Mouse (Mus musculus) embryonic facial prominence, embryonic 10.5 days (tissue): ENCODE measurements at regions not wholly inside any gene's neighbourhood (a gene's known extent, or its start where the extent isn't known, plus 50 kb on each side); places are given as distances from the start of the nearest gene placed in this dataset.

Experiments
- DNase-seq: peaks from one replicate; pipeline ENCODE4 v3.0.0-alpha.2; 2017; ENCODE audit warnings: low spot score
- H3K27ac ChIP-seq: fragments of 300-500 bp; sonication (generic); replicated peaks from 2 replicates; pipeline ENCODE4 v1.5.1; 2016; ENCODE audit warnings: mild to moderate bottlenecking
- H3K27me3 ChIP-seq: fragments of 300-500 bp; sonication (generic); replicated peaks from 2 replicates; pipeline ENCODE4 v1.6.1; 2016; ENCODE audit warnings: low read depth, mild to moderate bottlenecking; ENCODE audit not compliant: poor library complexity, severe bottlenecking
- H3K36me3 ChIP-seq: fragments of 300-500 bp; sonication (generic); replicated peaks from 2 replicates; pipeline ENCODE4 v1.6.1; 2016; ENCODE audit warnings: mild to moderate bottlenecking, moderate library complexity
- H3K4me1 ChIP-seq: fragments of 300-500 bp; sonication (generic); 2 replicates; pipeline ENCODE4 v1.6.1; 2016
- H3K4me3 ChIP-seq: fragments of 300-500 bp; sonication (generic); 2 replicates; pipeline ENCODE4 v1.5.1; 2016; ENCODE audit warnings: mild to moderate bottlenecking, moderate library complexity
- H3K9me3 ChIP-seq: fragments of 300-500 bp; sonication (generic); 2 replicates; pipeline ENCODE4 v1.6.1; 2016; ENCODE audit warnings: mild to moderate bottlenecking
- WGBS: fragments of 180-500 bp; shearing (Covaris S2); methylation state at CpG from one replicate; pipeline ENCODE4 v1.1.7; 2016; 5-methylcytosine and 5-hydroxymethylcytosine counted together

- Histone ChIP-seq H3K4me1 (no peaks in the 10 kb centered on the region), H3K27ac (no peak overlapping the region), H3K9me3 (no peaks in the 10 kb centered on the region), H3K4me3 (no peak overlapping the region), H3K27me3 (no peaks in the 10 kb centered on the region), H3K36me3 (no peaks in the 10 kb centered on the region)
- no peak for DNase-seq
Observed at GRCm38 (mm10) chr16:87043689-87044088, 310.3 kb upstream of the N6amt1 start.

GRCm38 (mm10) chr16:87040366-87040765 lies 313.6 kb upstream of the N6amt1 start:
- WGBS: 93% methylated on average over 4 of the region's 4 CpGs
- no peak overlapping the region for H3K4me3 ChIP-seq
- DNase-seq: no peak
- H3K4me1 ChIP-seq: no peaks in the 10 kb centered on the region
- H3K36me3 ChIP-seq: no peaks in the 10 kb centered on the region
- H3K27me3 ChIP-seq: no peaks in the 10 kb centered on the region
- no peak overlapping the region for H3K27ac ChIP-seq
- no peaks in the 10 kb centered on the region for H3K9me3 ChIP-seq

GRCm38 (mm10) chr16:87039861-87040260 lies 314.1 kb upstream of the N6amt1 start:
- WGBS: 80% methylated on average over 1 of the region's 1 CpGs

GRCm38 (mm10) chr16:87037061-87037460 lies 316.9 kb upstream of the N6amt1 start:
- DNase-seq: no peak
- H3K9me3 ChIP-seq: no peaks in the 10 kb centered on the region
- WGBS: 80% methylated on average over 6 of the region's 6 CpGs
- H3K27ac ChIP-seq: no peak overlapping the region
- no peaks in the 10 kb centered on the region for H3K4me1 ChIP-seq
- H3K4me3 ChIP-seq: no peak overlapping the region
- H3K36me3 ChIP-seq: no peaks in the 10 kb centered on the region
- H3K27me3 ChIP-seq: no peaks in the 10 kb centered on the region

More at GRCm38 (mm10) chr16:87039861-87040260, 314.1 kb upstream of the N6amt1 start:
- H3K27ac ChIP-seq: no peak overlapping the region
- H3K36me3 ChIP-seq: no peaks in the 10 kb centered on the region
- no peaks in the 10 kb centered on the region for H3K4me1 ChIP-seq
- DNase-seq: no peak
- H3K9me3 ChIP-seq: no peaks in the 10 kb centered on the region
- no peak overlapping the region for H3K4me3 ChIP-seq
- no peaks in the 10 kb centered on the region for H3K27me3 ChIP-seq

GRCm38 (mm10) chr16:87031836-87032235 lies 322.1 kb upstream of the N6amt1 start:
- Histone ChIP-seq H3K27me3 (no peaks in the 10 kb centered on the region), H3K36me3 (no peaks in the 10 kb centered on the region), H3K4me1 (no peaks in the 10 kb centered on the region), H3K9me3 (no peaks in the 10 kb centered on the region), H3K4me3 (no peak overlapping the region), H3K27ac (no peak overlapping the region)
- 80% methylated on average over 3 of the region's 3 CpGs for WGBS
- no peak for DNase-seq

GRCm38 (mm10) chr16:87028516-87029145 lies 325.4 kb upstream of the N6amt1 start:
- WGBS: 79% methylated on average over 5 of the region's 5 CpGs
- DNase-seq: no peak

GRCm38 (mm10) chr16:87027621-87028020 lies 326.4 kb upstream of the N6amt1 start:
- no peak overlapping the region for H3K4me3 ChIP-seq
- no peaks in the 10 kb centered on the region for H3K9me3 ChIP-seq
- no peaks in the 10 kb centered on the region for H3K36me3 ChIP-seq
- WGBS: 89% methylated on average over 1 of the region's 1 CpGs
- no peaks in the 10 kb centered on the region for H3K4me1 ChIP-seq
- H3K27ac ChIP-seq: no peak overlapping the region
- no peak for DNase-seq
- H3K27me3 ChIP-seq: no peaks in the 10 kb centered on the region

More at GRCm38 (mm10) chr16:87028516-87029145, 325.4 kb upstream of the N6amt1 start:
- no peaks in the 10 kb centered on the region for H3K27me3 ChIP-seq
- H3K9me3 ChIP-seq: no peaks in the 10 kb centered on the region
- no peaks in the 10 kb centered on the region for H3K36me3 ChIP-seq
- no peak overlapping the region for H3K27ac ChIP-seq
- no peaks in the 10 kb centered on the region for H3K4me1 ChIP-seq
- H3K4me3 ChIP-seq: no peak overlapping the region

GRCm38 (mm10) chr16:87022041-87022440 lies 331.9 kb upstream of the N6amt1 start:
- Histone ChIP-seq H3K27me3 (no peaks in the 10 kb centered on the region), H3K36me3 (no peaks in the 10 kb centered on the region), H3K9me3 (no peaks in the 10 kb centered on the region), H3K4me3 (no peak overlapping the region), H3K27ac (no peak overlapping the region), H3K4me1 (no peaks in the 10 kb centered on the region)
- DNase-seq: no peak
- WGBS: 93% methylated on average over 4 of the region's 4 CpGs

GRCm38 (mm10) chr16:87017107-87017670 lies 336.8 kb upstream of the N6amt1 start:
- no peaks in the 10 kb centered on the region for H3K27me3 ChIP-seq
- DNase-seq: no peak
- no peaks in the 10 kb centered on the region for H3K9me3 ChIP-seq
- no peaks in the 10 kb centered on the region for H3K36me3 ChIP-seq
- no peak overlapping the region for H3K27ac ChIP-seq
- H3K4me1 ChIP-seq: no peaks in the 10 kb centered on the region
- 86% methylated on average over 7 of the region's 7 CpGs for WGBS
- H3K4me3 ChIP-seq: no peak overlapping the region

- Histone ChIP-seq H3K27me3 (no peaks in the 10 kb centered on the region), H3K4me1 (peaks cover 4% of the 10 kb centered on the region; the same call in 1 of the 2 replicates), H3K36me3 (no peaks in the 10 kb centered on the region), H3K9me3 (no peaks in the 10 kb centered on the region), H3K4me3 (no peak overlapping the region), H3K27ac (no peak overlapping the region)
- 66% methylated on average over 3 of the region's 3 CpGs for WGBS
- DNase-seq: no peak
Observed at GRCm38 (mm10) chr16:87001579-87001978, 352.4 kb upstream of the N6amt1 start.

- Histone ChIP-seq H3K27ac (no peak overlapping the region), H3K9me3 (no peaks in the 10 kb centered on the region), H3K36me3 (no peaks in the 10 kb centered on the region), H3K4me1 (peaks cover 4% of the 10 kb centered on the region; the same call in 1 of the 2 replicates), H3K27me3 (no peaks in the 10 kb centered on the region), H3K4me3 (no peak overlapping the region)
- WGBS: 60% methylated on average over 3 of the region's 3 CpGs
- no peak for DNase-seq
Observed at GRCm38 (mm10) chr16:87001135-87001534, 352.9 kb upstream of the N6amt1 start.

GRCm38 (mm10) chr16:86971691-86972090 lies 382.3 kb upstream of the N6amt1 start:
- DNase-seq: no peak
- H3K27ac ChIP-seq: no peak overlapping the region
- H3K36me3 ChIP-seq: no peaks in the 10 kb centered on the region
- 86% methylated on average over 3 of the region's 3 CpGs for WGBS
- H3K27me3 ChIP-seq: no peaks in the 10 kb centered on the region
- no peak overlapping the region for H3K4me3 ChIP-seq
- H3K9me3 ChIP-seq: no peaks in the 10 kb centered on the region
- H3K4me1 ChIP-seq: no peaks in the 10 kb centered on the region

- DNase-seq: no peak
- Histone ChIP-seq H3K27ac (no peak overlapping the region), H3K9me3 (no peaks in the 10 kb centered on the region), H3K4me1 (no peaks in the 10 kb centered on the region), H3K27me3 (no peaks in the 10 kb centered on the region), H3K36me3 (no peaks in the 10 kb centered on the region), H3K4me3 (no peak overlapping the region)
- 89% methylated on average over 6 of the region's 6 CpGs for WGBS
Observed at GRCm38 (mm10) chr16:86949681-86950080, 404.3 kb upstream of the N6amt1 start.
